ENCODE assay signal across 9 mouse cellular contexts in genomic region chr1:39367045-39367444, GRCm38 (mm10). TPM values are rescaled to one million over a fixed set of nuclear protein-coding genes. Genes with fewer than 3 reads are reported as not detected.
DNase-seq lines count a peak whose midpoint lies in the region; ATAC-seq lines count a peak whose summit lies in the region.
"Had no signal": no experiment of that assay in that cellular context is flagged by ENCODE, and none has a peak within 500 bp of the region (broad histone marks: within the 10 kb centered on the region; RNA-seq: fewer than 3 reads in every experiment).

No protein-coding gene starts in this region.

- peak overlapping the region; percentile 79 for H3K4me3 ChIP-seq in brown adipose tissue, adult 24 weeks (ENCODE audit: insufficient read depth, low read depth, low read length)
- peak overlapping the region; percentile 78 for H3K4me3 ChIP-seq in hindbrain, embryonic 13.5 days
- peak overlapping the region; percentile 83 for H3K4me3 ChIP-seq in midbrain, embryonic 14.5 days (replicated peaks; ENCODE audit: low read depth, low read length)

- H3K36me3 ChIP-seq in hindbrain, embryonic 13.5 days = peaks cover 27% of the 10 kb centered on the region
- H3K36me3 ChIP-seq in midbrain, embryonic 14.5 days (ENCODE audit: control insufficient read depth, insufficient read depth, low read length) = peaks cover 23% of the 10 kb centered on the region

- DNase-seq in kidney, adult 11 months = peak; percentile 18
- DNase-seq in kidney, adult 18-20 months = no peak
- DNase-seq in midbrain, embryonic 14.5 days = no peak
- DNase-seq in layer of hippocampus, adult 9-11 months = no peak
- no peak for DNase-seq in layer of hippocampus, adult 9-10 months (ENCODE audit: low spot score)
- DNase-seq in thymus, postnatal 10 days (ENCODE audit: low spot score in 2 of 2) = no peak

- H3K4me2 ChIP-seq in hindbrain, embryonic 13.5 days = peak overlapping the region; percentile 58
- peak overlapping the region; percentile 69 for H3K4me2 ChIP-seq in midbrain, embryonic 14.5 days (ENCODE audit: low read length)

- no peaks in the 10 kb centered on the region; the same call in 1 of the 2 replicates for H3K4me1 ChIP-seq in brown adipose tissue, adult 24 weeks (ENCODE audit: control insufficient read depth, insufficient read depth, insufficient read length, low read length)
- peaks cover 23% of the 10 kb centered on the region for H3K4me1 ChIP-seq in hindbrain, embryonic 13.5 days (replicated peaks)
- peaks cover 17% of the 10 kb centered on the region for H3K4me1 ChIP-seq in midbrain, embryonic 14.5 days (ENCODE audit: control insufficient read depth, insufficient read depth, low read length)

- no peaks in the 10 kb centered on the region for H3K27me3 ChIP-seq in hindbrain, embryonic 13.5 days
- no peaks in the 10 kb centered on the region for H3K27me3 ChIP-seq in midbrain, embryonic 14.5 days (ENCODE audit: control insufficient read depth, insufficient read depth, low read length)
- H3K27me3 ChIP-seq: Patski had no signal

- H3K9me3 ChIP-seq in hindbrain, embryonic 13.5 days = no peaks in the 10 kb centered on the region
- no peaks in the 10 kb centered on the region for H3K9me3 ChIP-seq in midbrain, embryonic 14.5 days (ENCODE audit: control insufficient read depth, low read length)

- peak overlapping the region; percentile 76 for H3K9ac ChIP-seq in hindbrain, embryonic 13.5 days
- peak overlapping the region; percentile 65 for H3K9ac ChIP-seq in midbrain, embryonic 14.5 days (replicated peaks; ENCODE audit: low read length)

- H3K27ac ChIP-seq in brown adipose tissue, adult 24 weeks (replicated peaks; ENCODE audit: low read depth, low read length) = peak overlapping the region; percentile 61; the same call in 1 of the 2 replicates
- H3K27ac ChIP-seq in hindbrain, embryonic 13.5 days = peak overlapping the region; percentile 85
- peak overlapping the region; percentile 90 for H3K27ac ChIP-seq in midbrain, embryonic 14.5 days (replicated peaks; ENCODE audit: low read depth, low read length)

- ATAC-seq in hindbrain, embryonic 13.5 days (ENCODE audit: low FRiP score) = peak; percentile 22
- peak; percentile 15; the same call in 1 of the 2 replicates for ATAC-seq in midbrain, embryonic 14.5 days (ENCODE audit: low FRiP score, low TSS enrichment)

- 24% methylated on average over 6 of the region's 6 CpGs for WGBS in hindbrain, embryonic 13.5 days
- 20% methylated on average over 6 of the region's 6 CpGs for WGBS in midbrain, embryonic 14.5 days

RNA-seq across cellular contexts. Expression of gene Rpl31, which starts 0.6 kb away (rescaled TPM):
- polyA plus RNA-seq in brown adipose tissue, adult 24 weeks (2012; ENCODE audit: insufficient read depth, insufficient read length, missing spikeins) = 322 and 591 TPM in 2 replicates
- 394 and 397 TPM in 2 replicates for polyA plus RNA-seq in hindbrain, embryonic 13.5 days (2015; fragmentation: Nextera tagmentation; extraction: Ambion mirVana)
- polyA plus RNA-seq in midbrain, embryonic 14.5 days (2014; fragmentation: Nextera tagmentation; extraction: Ambion mirVana) = 449 and 521 TPM in 2 replicates
